Mouse (Mus musculus) cortical plate, adult 2 months (tissue): ENCODE data around the gene Aak1.

Source experiments
- CTCF ChIP-seq: fragments of 200-500 bp; IDR thresholded peaks from 2 replicates; pipeline ENCODE4 v1.5.1; 2011; ENCODE audit warnings: mild to moderate bottlenecking, control low read depth, low read length; ENCODE audit not compliant: insufficient read depth; ENCODE audit errors: extremely low read depth
- POLR2A ChIP-seq: fragments of 200-500 bp; IDR thresholded peaks from 2 replicates; pipeline ENCODE4 v1.6.1; 2011; ENCODE audit warnings: mild to moderate bottlenecking, low read length, control low read depth; ENCODE audit not compliant: insufficient read depth; ENCODE audit errors: extremely low read depth

GRCm38 (mm10) chr6:87008887-87009286, 159.6 kb downstream of the Aak1 start, which contains the start of gene Nfu1:
- TF ChIP-seq POLR2A (no peak), CTCF (no peak)
